Mouse (Mus musculus): ENCODE data around the gene Riox1. TPM values are rescaled to one million over a fixed set of nuclear protein-coding genes. Genes with fewer than 3 reads are reported as not detected.

Riox1 gene
- polyA plus RNA-seq, 2 experiments, result 6.8 to 7.8 TPM

DNA sequence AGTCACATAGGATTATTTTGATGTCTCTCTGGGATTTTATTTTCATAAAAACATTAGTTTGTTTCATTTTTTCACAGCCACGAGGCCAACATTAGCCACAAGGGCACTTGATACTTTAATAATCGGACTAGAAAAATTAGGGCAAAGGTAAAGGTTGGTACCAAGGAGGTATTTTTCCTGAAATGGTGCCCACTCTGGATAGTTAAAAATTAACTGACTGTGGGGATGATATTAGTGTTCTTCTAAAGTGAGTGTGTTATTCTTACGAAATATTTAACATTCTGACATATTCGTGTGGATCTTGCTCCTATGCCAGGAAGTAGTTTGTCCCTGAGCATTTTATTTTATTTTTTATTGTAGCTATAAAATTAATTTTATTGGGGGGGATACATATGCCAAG is 31.2 kb downstream of the Riox1 start:
- Histone ChIP-seq H3K27ac (no peak overlapping the region), H3K9ac (replicated peaks) (no peak overlapping the region), H3K27me3 (ENCODE audit: control insufficient read depth, insufficient read depth, low read length) (no peaks in the 10 kb centered on the region), H3K9me3 (ENCODE audit: control insufficient read depth, low read length) (no peaks in the 10 kb centered on the region), H3K4me3 (ENCODE audit: insufficient read depth in 1 of 2, low read depth in 2 of 2, low read length in 2 of 2) (no peak overlapping the region), H3K4me1 (replicated peaks; ENCODE audit: control insufficient read depth in 2 of 2, insufficient read depth in 2 of 2, low read length in 1 of 2) (peaks cover 0 to under 1% of the 10 kb centered on the region in 2 experiments; a peak in 1 of 4 replicates), H3K4me2 (ENCODE audit: low read depth) (no peak overlapping the region), H3K36me3 (replicated peaks; ENCODE audit: control insufficient read depth, insufficient read depth, low read depth) (no peaks in the 10 kb centered on the region)
- no peak for TF ChIP-seq CTCF (IDR thresholded peaks at IDR 0.05; ENCODE audit: low read depth)
- TF ChIP-seq EP300 (IDR thresholded peaks at IDR 0.05; ENCODE audit: low read depth), result no peak
- DNase-seq (ENCODE audit: low read depth in 3 of 3, low spot score in 3 of 3) (no peak), ATAC-seq (ENCODE audit: insufficient read depth) (no peak)
- 66% methylated on average over 4 of the region's 4 CpGs for WGBS (ENCODE audit: insufficient replicate concordance)

DNA sequence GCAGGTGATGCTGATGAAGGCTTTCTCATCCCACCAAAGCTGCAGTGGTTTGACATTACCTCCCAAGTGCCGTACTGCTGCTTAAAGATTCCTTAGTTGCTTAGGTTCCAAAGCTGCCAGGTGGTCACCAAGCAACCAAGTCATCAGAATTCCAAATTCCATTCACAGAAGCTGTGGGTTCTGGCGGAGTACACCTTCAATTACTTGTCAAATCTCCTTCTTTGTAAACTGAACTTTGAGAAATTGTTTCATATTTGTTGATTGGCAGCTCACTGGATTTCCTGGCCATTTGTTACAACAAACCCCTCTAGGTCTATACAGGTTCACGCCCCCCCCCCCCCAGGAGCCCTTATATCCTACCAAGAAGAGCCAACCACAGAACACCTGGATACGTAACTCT is 34.3 kb downstream of the Riox1 start, which contains the start of gene Heatr4:
Heatr4 (minus strand) TSS at position 101 of the 400 bp plus-strand sequence.
- ATAC-seq (ENCODE audit: insufficient read depth) (no peak), DNase-seq (ENCODE audit: low read depth in 3 of 3, low spot score in 3 of 3) (no peak)
- Histone ChIP-seq H3K4me3 (ENCODE audit: insufficient read depth in 1 of 2, low read depth in 2 of 2, low read length in 2 of 2) (no peak within 1 kb of the TSS), H3K27ac (no peak within 1 kb of the TSS), H3K36me3 (replicated peaks; ENCODE audit: control insufficient read depth, insufficient read depth, low read depth) (no peaks in the 10 kb centered on the region), H3K9me3 (ENCODE audit: control insufficient read depth, low read length) (no peaks in the 10 kb centered on the region), H3K9ac (replicated peaks) (no peak within 1 kb of the TSS), H3K4me1 (replicated peaks; ENCODE audit: control insufficient read depth in 2 of 2, insufficient read depth in 2 of 2, low read length in 1 of 2) (peaks cover 0 to 6% of the 10 kb centered on the region in 2 experiments; a peak in 2 of 4 replicates), H3K4me2 (ENCODE audit: low read depth) (no peak within 1 kb of the TSS), H3K27me3 (ENCODE audit: control insufficient read depth, insufficient read depth, low read length) (no peaks in the 10 kb centered on the region)
- WGBS (ENCODE audit: insufficient replicate concordance), result 64% methylated on average over 4 of the region's 4 CpGs
- TF ChIP-seq EP300 (IDR thresholded peaks at IDR 0.05; ENCODE audit: low read depth), result no peak
- TF ChIP-seq CTCF (IDR thresholded peaks at IDR 0.05; ENCODE audit: low read depth), result no peak

DNA sequence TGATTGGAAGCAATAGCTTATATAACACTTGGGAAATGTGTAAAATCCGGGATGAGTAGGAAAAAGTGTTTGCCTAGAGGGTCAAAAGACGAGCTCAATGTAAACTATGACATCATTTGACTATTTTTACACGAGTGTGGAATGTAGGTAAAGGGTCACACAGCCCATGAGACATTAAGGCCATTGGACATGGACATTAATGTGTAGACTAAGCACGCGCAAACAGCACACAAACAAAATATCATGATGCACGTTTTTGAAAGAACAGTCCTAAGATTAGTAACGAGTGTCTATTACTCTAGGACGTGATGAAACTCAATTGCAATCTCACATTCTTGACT is 36.8 kb downstream of the Riox1 start:
- H3K36me3 ChIP-seq (replicated peaks; ENCODE audit: control insufficient read depth, insufficient read depth, low read depth), result no peaks in the 10 kb centered on the region
- TF ChIP-seq CTCF (IDR thresholded peaks at IDR 0.05; ENCODE audit: low read depth), result no peak
- no peak for TF ChIP-seq EP300 (IDR thresholded peaks at IDR 0.05; ENCODE audit: low read depth)
- no peaks in the 10 kb centered on the region for H3K9me3 ChIP-seq (ENCODE audit: control insufficient read depth, low read length)
- H3K27me3 ChIP-seq (ENCODE audit: control insufficient read depth, insufficient read depth, low read length), result no peaks in the 10 kb centered on the region
- WGBS (ENCODE audit: insufficient replicate concordance), result 21% methylated on average over 8 of the region's 8 CpGs
- H3K4me3 ChIP-seq (ENCODE audit: insufficient read depth in 1 of 2, low read depth in 2 of 2, low read length in 2 of 2), result peak overlapping the region; percentile 66 to 70
- H3K27ac ChIP-seq, result peak overlapping the region; percentile 50
- ATAC-seq (ENCODE audit: insufficient read depth), result peak; percentile 33; the same call in 1 of the 2 replicates
- peak overlapping the region; percentile 75 for H3K4me2 ChIP-seq (ENCODE audit: low read depth)
- no peak for DNase-seq (ENCODE audit: low read depth in 3 of 3, low spot score in 3 of 3)
- peaks cover 0 to 6% of the 10 kb centered on the region in 2 experiments; a peak in 2 of 4 replicates for H3K4me1 ChIP-seq (replicated peaks; ENCODE audit: control insufficient read depth in 2 of 2, insufficient read depth in 2 of 2, low read length in 1 of 2)
- peak overlapping the region; percentile 70 for H3K9ac ChIP-seq (replicated peaks)

DNA sequence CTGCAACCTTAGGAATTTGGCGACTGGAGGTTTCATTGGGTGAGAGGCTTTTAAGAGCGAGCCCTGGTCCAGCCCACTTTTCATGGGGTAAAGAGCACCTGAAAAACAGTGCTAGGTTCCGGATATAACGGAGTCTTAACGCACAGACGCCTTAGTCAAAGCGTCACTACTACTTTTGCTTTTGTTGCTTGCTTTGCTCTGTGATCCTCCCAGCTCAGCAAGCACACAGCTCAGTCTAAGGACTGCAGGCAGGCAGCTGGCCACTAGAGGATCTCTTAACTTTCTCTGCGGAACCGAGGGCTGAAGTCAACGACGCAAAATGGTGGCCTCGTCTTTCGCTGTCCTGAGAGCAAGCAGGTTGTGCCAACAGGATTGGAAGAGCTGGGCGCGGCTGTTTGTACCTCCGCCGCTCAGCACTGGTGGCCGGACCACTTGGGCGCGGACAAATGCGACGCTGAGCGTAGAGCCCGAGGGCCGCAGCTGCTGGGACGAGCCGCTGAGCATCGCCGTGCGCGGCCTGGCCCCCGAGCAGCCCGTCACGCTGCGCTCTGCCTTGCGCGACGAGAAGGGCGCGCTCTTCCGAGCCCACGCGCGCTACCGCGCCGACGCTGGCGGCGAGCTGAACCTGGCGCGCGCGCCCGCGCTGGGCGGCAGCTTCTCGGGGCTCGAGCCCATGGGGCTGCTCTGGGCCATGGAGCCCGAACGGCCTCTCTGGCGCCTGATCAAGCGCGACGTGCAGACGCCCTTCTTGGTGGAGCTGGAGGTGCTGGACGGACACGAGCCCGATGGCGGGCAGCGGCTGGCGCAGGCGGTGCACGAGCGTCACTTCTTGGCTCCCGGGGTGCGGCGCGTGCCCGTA is 37.4 kb downstream of the Riox1 start, which contains the start of gene Acot2:
Acot2 (plus strand) TSS at position 279 of the 859 bp plus-strand sequence.
- peak within 1 kb of the TSS; percentile 75 for H3K4me2 ChIP-seq (ENCODE audit: low read depth)
- H3K9me3 ChIP-seq (ENCODE audit: control insufficient read depth, low read length), result no peaks in the 10 kb centered on the region
- DNase-seq (ENCODE audit: low read depth in 3 of 3, low spot score in 3 of 3) (peak in 1 of 3 experiments; percentile 56), ATAC-seq (ENCODE audit: insufficient read depth) (peak; percentile 77)
- WGBS (ENCODE audit: insufficient replicate concordance), result 1% methylated on average over 80 of the region's 80 CpGs
- peaks cover 0 to 6% of the 10 kb centered on the region in 2 experiments; a peak in 2 of 4 replicates for H3K4me1 ChIP-seq (replicated peaks; ENCODE audit: control insufficient read depth in 2 of 2, insufficient read depth in 2 of 2, low read length in 1 of 2)
- H3K4me3 ChIP-seq (ENCODE audit: insufficient read depth in 1 of 2, low read depth in 2 of 2, low read length in 2 of 2), result peak within 1 kb of the TSS; percentile 66 to 70
- H3K9ac ChIP-seq (replicated peaks), result peak within 1 kb of the TSS; percentile 70
- no peaks in the 10 kb centered on the region for H3K27me3 ChIP-seq (ENCODE audit: control insufficient read depth, insufficient read depth, low read length)
- TF ChIP-seq EP300 (IDR thresholded peaks at IDR 0.05; ENCODE audit: low read depth), result no peak
- peak; percentile 66 for TF ChIP-seq CTCF (IDR thresholded peaks at IDR 0.05; ENCODE audit: low read depth)
- peak within 1 kb of the TSS; percentile 50 for H3K27ac ChIP-seq
- no peaks in the 10 kb centered on the region for H3K36me3 ChIP-seq (replicated peaks; ENCODE audit: control insufficient read depth, insufficient read depth, low read depth)

GRCm38 (mm10) chr12:83988483-83988882 is 38.1 kb downstream of the Riox1 start:
- H3K27ac ChIP-seq, result no peak overlapping the region
- peak overlapping the region; percentile 66 to 70 for H3K4me3 ChIP-seq (ENCODE audit: insufficient read depth in 1 of 2, low read depth in 2 of 2, low read length in 2 of 2)
- peaks cover 0 to 6% of the 10 kb centered on the region in 2 experiments; a peak in 2 of 4 replicates for H3K4me1 ChIP-seq (replicated peaks; ENCODE audit: control insufficient read depth in 2 of 2, insufficient read depth in 2 of 2, low read length in 1 of 2)
- no peaks in the 10 kb centered on the region for H3K36me3 ChIP-seq (replicated peaks; ENCODE audit: control insufficient read depth, insufficient read depth, low read depth)
- 58% methylated on average over 4 of the region's 4 CpGs for WGBS (ENCODE audit: insufficient replicate concordance)
- H3K27me3 ChIP-seq (ENCODE audit: control insufficient read depth, insufficient read depth, low read length), result no peaks in the 10 kb centered on the region
- peak overlapping the region; percentile 70 for H3K9ac ChIP-seq (replicated peaks)
- DNase-seq (ENCODE audit: low read depth in 3 of 3, low spot score in 3 of 3) (no peak), ATAC-seq (ENCODE audit: insufficient read depth) (no peak)
- H3K4me2 ChIP-seq (ENCODE audit: low read depth), result peak overlapping the region; percentile 75
- H3K9me3 ChIP-seq (ENCODE audit: control insufficient read depth, low read length), result no peaks in the 10 kb centered on the region
- no peak for TF ChIP-seq CTCF (IDR thresholded peaks at IDR 0.05; ENCODE audit: low read depth)
- no peak for TF ChIP-seq EP300 (IDR thresholded peaks at IDR 0.05; ENCODE audit: low read depth)

Measured in liver, embryonic 14.5 days (tissue).